Mouse (Mus musculus) adipocyte (in vitro differentiated cells): ENCODE data around the gene Abca7.
"Not testable (repeated sequence)": the region's sequence is repeated elsewhere in the genome, so short reads cannot be mapped to it uniquely, and the experiment has no call there.

Experiments used
- DNase-seq: peaks from one replicate; pipeline ENCODE4 v3.0.0-alpha.2; 2016; ENCODE audit warnings: low spot score

Gene Abca7

GRCm38 (mm10) chr10:80021320-80021641 lies 25.0 kb downstream of the Abca7 start:
- no peak for DNase-seq

- DNase-seq: no peak
Measured at GRCm38 (mm10) chr10:80022164-80022563, 25.9 kb downstream of the Abca7 start.

DNA sequence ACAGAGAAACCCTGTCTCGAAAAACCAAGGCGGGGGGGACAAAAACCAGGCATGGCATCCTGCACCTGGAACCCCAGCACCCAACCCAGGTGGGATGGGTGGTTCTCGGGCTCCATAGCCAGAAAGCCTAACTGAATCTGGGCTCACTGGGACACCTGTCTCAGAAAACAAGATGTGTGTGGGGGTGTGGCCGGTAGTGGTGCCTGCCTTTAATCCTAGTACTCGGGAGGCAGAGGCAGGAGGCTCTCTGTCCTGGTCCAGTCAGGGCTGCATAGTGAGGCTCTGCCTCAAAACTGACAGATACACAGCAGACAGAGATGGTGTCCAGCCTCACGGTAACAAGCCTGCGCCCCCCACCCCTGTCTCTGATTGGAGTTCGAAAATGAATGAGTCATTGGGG lies 26.5 kb downstream of the Abca7 start:
- no peak for DNase-seq

- no peak for DNase-seq
Measured at GRCm38 (mm10) chr10:80023758-80024157, 27.5 kb downstream of the Abca7 start.

DNA sequence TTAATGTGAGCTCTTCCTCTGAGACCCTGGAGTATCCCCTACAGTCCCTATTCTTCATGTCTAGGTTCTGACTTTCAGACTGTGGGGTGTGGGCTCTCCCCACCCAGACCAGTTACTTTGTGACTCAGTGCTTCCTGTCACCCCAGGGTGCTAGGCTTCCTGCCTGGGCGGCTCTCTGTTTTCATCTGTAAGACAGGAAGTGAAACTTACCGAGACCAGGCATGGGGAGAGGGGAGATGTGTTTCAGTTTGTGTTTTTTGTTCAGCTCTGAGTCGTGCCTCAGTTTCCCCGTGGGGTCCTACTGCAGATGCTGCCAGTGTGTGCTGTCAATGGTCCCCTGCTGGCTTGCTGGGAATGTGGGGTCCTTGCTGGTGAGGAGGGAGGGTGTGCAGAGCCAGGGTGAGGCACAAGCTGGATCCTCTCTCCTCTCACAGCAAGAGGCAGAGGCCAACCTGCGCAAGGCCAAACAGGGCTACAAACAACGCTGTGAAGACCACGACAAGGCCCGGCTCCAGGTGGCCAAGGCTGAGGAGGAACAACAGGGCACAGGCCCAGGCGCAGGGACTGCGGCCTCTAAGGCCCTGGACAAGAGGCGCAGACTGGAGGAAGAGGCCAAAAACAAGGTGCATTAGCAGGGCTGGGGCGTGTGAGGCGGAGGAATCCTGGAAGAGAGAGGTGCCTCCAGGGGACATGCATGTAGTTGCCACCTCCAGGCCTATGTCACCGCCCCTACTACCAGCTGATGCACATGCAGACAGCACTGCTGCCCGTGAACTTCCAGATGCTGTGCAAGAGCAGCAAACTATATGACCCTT lies 28.1 kb downstream of the Abca7 start:
- DNase-seq: no peak

DNA sequence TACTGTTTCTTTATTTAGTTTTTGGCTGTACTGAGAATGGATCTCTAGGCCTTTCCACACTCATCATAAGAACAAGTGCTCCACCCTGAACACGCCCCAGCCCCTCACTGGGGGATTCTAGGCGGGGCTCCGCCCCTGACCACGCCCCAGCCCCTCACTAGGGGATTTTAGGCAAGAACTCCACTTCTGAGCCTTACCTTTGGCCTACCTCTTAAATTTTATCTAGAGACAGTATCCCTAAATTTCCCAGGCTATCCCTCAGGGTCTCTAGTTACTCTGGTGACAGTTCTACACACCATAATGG lies 28.7 kb downstream of the Abca7 start:
- no peak for DNase-seq

- no peak for DNase-seq
Measured at GRCm38 (mm10) chr10:80025463-80025862, 29.2 kb downstream of the Abca7 start.

GRCm38 (mm10) chr10:80025889-80026288 lies 29.6 kb downstream of the Abca7 start:
- DNase-seq: no peak

DNA sequence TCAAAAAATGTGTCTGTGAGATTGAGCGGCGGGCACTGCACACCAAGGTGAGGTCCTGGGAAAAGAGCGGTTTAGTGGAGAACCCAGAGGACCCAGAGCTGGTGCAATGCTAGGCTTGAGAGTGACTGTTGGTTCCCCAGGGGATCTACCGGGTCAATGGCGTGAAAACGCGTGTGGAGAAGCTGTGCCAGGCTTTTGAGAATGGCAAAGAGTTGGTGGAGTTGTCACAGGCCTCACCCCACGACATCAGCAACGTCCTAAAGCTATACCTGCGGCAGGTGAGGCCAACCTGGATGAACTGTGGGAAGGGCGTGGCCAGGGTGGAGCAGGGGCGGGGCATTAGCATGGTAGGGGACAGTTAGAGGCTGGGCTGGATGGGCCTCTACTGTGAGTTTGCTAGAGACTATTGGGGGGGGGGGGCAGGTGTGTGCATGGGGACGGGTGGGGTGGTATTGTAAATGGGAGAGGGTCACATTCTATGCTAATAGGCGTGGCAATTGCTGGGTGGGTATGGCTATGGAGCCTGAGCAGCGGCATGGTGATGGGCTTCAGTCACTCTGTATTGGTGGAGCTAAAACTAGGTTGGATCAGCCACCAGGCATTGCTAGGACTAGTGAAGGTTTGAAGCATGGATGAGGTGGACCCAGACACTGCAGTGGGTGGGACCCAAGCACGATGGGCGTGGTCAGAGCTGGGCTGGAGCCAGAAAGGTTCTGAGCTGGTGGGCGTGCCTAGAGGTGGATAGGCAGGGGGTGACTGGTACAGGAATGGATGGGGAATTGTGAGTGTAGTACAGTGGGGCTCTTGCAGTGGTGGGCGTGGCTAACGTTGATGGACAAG lies 31.6 kb downstream of the Abca7 start:
- DNase-seq: no peak

DNA sequence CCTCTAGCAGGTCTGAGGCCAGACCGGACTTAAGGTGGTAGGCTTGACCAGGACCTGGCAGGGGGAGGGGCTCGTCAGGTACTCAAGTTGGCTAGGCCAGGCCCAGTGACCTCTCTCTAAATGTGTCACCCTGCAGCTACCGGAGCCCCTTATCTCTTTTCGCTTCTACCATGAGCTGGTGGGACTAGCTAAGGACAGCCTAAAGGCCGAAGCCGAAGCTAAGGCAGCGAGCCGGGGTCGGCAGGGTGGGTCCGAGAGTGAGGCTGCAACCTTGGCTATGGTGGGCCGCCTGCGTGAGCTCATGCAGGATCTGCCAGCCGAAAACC lies 32.2 kb downstream of the Abca7 start:
- no peak for DNase-seq

DNA sequence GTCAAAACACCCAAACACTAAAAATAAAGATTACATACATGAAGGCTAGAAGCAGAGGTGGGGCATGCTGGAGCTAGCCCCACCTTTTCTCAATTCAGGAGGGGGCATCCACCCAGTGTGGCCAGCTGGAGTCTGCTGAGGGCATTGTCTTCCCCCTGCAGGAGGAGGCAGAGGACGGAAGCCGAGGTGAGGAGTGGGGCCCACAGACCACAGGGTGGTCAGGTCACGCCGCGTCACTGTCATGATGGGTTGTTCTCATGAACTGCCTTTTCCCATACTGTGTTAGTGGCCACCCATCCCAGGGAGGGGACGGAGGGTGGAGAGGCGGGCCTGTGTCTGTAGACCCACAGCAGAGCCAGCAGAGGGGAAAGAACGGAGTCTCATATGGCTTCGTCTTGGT lies 33.9 kb downstream of the Abca7 start:
- DNase-seq: no peak

GRCm38 (mm10) chr10:80030736-80031135 lies 34.4 kb downstream of the Abca7 start:
- no peak for DNase-seq

DNA sequence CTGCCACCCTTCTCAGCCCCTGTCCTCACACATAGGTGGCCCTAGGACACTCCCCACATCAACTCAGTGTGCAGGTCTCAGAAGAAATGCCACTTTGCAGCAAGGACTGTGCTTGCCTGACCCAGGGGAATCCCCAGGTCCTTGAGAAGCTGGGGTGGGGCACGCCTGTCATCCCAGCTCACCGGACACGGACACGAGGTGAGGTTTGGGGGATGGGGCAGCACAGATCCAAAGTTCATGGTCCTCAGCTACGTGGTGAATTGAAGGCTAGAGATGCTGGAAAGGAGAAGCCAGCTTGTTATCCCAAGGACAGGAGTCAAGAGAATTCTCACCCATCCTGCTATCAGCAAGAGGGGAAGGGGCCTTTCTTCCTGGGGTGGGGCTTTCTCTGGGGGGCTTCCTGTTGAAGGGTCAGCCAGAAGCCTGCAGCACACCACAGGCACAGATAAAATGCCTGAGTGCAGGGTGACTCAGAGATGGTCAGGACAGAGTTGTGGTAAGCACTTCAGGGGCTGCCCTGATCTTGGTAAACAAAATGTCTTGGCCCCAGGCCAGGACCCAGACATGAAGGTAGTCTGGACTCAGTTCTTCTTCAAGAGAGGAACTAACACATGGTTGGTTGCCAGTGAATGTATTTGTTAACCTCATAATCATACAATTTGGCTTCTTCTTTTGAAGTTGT lies 36.6 kb downstream of the Abca7 start:
- no peak for DNase-seq

GRCm38 (mm10) chr10:80033511-80034391 lies 37.5 kb downstream of the Abca7 start:
- DNase-seq: peak; percentile 79

GRCm38 (mm10) chr10:80035148-80035547 lies 38.9 kb downstream of the Abca7 start:
- no peak for DNase-seq

- DNase-seq: no peak
Measured at GRCm38 (mm10) chr10:80035686-80036085, 39.4 kb downstream of the Abca7 start.

GRCm38 (mm10) chr10:80036832-80037231 lies 40.5 kb downstream of the Abca7 start:
- DNase-seq: no peak

DNA sequence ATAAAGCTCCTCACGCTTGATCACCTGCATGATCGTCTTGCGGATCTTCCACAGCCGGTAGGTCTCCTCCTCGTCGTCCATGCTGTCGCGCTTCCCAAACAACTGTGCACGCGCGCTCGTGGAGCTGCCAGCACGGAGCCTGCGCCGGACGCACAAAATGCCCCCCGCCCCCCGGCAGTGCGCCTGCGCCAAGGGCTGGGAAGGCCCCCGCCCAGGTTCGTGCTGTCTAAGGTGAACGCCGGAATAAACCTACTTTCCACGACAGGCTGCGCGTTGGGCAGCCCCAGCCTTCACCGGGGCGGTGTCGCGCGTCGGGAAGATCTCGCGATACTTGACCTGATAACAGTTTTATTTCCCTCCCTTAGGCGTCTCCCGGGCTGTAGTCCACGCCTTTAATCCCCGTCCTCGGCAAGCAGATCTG lies 43.3 kb downstream of the Abca7 start, which contains the start of gene Polr2e:
Gene Polr2e (minus strand): TSS at position 237 of the 421 bp plus-strand sequence.
- DNase-seq: peak; percentile 99

- DNase-seq: not testable (repeated sequence)
Measured at GRCm38 (mm10) chr10:80041409-80042060, 45.2 kb downstream of the Abca7 start.

- DNase-seq: no peak
Measured at GRCm38 (mm10) chr10:80044087-80044486, 47.8 kb downstream of the Abca7 start.

DNA sequence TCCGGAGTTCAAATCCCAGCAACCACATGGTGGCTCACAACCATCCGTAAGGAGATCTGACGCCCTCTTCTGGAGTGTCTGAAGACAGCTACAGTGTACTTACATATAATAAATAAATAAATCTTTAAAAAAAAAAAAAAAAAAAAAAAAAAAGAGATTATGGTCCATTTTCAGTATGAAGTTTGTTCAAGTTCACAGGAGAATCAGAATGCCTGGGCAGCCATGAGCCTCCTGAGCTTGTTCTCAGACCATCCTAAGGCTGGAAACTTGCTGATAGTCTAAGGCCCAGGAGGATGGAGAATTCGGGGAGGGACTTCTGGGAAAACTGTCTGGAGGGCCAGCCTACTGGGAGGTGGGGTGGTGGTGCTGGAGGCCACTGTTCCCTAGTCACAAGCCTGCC lies 49.1 kb downstream of the Abca7 start:
- peak; percentile 42 for DNase-seq
